Mouse (Mus musculus) heart, postnatal 4 days (tissue): ENCODE measurements around the gene Bmf. TPM values are rescaled to one million over a fixed set of nuclear protein-coding genes. Genes with fewer than 3 reads are reported as not detected.

Source experiments
- DNase-seq: peaks from one replicate; pipeline ENCODE4 v3.0.0; 2021
- total RNA-seq, 2 experiments: library from RNA; stranded (reverse); gene quantifications; 2 replicates each; pipeline ENCODE4 v1.2.3; 2021

Gene Bmf
- total RNA-seq, 2 experiments from 2014 or later: 4.2 to 7.6 TPM

DNA sequence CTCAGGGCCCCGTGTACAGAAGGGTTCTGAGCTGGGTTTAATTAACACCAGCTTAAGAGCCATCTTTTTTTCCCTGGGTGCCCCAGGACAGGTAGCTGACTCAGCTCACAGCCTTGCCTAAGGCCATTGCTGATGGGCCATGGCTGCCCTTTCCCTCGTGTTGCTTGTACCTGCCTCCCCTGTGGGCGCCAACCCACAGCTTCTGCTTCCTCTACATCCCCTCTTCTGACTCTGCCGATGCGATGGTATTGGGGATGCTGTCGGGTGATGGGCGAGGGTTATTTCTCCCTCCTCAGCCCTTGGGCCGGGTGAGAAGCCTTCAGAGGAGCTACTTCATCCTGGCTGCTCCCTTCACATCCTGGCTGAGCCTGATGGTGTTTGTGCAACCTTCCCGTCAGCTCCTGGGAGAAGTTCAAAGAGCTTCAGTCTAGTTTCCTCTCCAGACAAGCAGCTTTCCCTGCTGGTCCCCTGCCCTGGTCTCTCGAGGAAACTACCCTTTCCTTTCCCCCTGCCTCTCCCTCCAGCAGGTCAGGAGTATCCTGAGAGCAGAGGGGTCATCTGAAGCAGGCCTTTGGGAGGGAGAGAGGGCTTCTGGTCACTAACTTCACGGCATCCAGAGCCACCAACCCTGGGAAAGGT is 37.6 kb downstream of the Bmf start:
- peak; percentile 29 for DNase-seq

- DNase-seq: peak; percentile 96
Observed at GRCm38 (mm10) chr2:118510447-118511310, 38.8 kb downstream of the Bmf start.

DNA sequence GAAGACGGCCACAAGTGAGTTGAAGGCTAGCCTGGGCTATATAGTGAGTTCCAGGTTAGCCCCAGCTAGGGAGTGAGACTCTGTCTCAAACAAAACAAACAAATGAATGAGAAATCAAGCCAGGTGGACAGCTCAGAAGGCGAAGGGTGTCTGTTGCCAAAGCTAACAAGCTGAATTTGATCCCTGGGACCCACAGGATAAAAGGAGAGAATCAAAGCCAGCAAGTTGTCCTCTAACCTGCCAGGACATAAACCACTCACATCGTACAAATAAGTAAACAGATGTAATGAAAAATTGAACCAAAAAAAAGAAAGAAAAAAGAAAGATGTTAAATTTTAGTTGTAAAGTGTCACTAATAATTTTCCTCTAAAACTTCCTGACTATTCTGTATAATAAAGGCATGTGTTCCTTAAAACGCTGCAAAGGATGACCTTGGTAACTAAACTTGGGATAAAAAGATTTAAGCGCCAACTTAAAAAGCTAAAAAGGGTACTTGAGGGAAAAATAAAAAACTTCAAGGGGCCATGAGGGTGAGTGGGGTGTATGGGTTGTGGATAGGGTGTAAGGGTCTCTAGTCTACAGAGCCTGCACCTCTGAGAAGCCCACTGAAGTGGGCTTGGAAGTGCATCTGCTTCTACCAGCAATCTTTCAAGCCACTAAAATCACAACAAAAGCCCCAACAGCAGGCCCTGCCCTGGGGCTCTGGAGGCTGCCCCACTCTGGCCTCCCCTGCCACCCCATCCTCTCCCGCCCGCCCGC is 39.6 kb downstream of the Bmf start:
- no peak for DNase-seq

DNA sequence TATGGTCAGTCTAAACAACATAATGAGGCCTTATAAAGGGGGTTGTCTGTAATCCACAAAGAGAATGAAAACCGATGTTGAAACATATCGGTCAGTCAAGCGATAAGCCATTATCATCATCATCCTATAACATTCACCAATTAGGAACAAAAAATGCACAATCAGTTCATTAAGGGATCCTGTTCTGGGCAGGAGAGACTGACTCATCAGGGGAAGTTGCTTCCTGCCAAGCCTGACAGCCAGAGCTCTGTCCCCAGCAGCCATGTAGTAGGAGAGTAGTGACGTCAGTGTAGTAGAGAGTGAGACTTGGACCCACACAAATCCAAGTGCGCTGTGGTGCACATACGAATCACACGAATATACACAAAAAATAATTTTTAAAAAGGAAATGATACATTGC is 42.4 kb downstream of the Bmf start:
- no peak for DNase-seq

DNA sequence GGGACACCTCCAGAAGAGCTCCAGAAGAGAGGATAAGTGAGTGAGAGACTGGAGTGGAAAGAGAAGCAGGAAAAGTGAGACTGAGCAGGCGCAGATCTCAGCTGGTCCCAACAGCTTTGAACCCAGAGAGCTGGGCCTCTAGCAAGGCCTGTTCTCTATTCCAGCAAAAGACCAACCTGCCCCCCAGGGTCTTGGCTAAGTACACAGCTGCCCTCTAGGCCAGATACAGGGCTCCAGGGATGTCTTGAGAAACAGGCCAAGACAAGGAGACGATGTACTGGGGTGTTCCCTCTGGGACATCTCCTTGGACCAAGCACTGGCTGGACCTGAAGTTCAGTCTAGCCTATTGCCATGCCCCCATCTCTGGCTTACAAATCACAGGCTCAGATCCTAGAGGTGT is 49.3 kb downstream of the Bmf start:
- no peak for DNase-seq

GRCm38 (mm10) chr2:118499135-118499961 is 50.1 kb downstream of the Bmf start:
- DNase-seq: peak; percentile 46

DNA sequence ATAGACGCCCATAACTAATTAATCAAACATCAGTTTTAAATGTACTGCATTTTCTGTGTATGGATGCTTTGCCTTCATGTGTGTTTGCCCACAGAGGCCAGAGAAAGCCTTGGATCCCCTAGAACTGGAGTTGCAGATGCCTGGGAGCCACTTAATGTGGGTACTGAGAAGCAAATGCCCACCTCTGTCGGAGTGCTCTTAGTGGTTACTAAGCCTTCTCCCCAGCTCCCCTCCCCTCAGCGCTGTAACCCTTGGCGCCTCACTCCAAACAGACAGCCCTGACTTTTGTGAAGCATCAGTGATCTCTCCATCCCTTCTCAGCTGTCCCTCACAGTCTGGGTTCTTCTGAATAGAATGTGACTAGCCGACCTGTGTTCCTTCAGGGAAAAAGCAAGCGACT is 51.0 kb downstream of the Bmf start:
- no peak for DNase-seq

DNA sequence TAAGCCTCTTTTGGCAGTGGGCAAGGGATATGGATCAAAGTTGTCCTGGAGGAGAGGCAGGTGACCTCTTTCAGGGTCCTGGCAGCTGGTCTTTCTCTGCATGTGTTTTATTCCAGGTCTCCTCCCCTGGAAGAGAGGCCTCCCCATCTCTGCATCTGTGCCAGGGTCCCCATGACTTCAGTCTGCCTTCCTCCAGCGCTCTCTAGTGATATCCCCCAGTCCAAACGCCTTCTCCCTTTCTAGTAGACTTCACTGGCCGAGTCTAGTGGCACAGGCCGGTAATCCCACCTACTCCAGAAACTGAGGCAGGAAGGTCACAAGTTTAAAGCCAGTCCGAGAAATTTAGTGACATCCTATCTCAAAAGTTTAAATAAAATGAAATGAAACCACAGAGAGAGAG is 51.6 kb downstream of the Bmf start:
- DNase-seq: no peak

- DNase-seq: no peak
Observed at GRCm38 (mm10) chr2:118495024-118495423, 54.5 kb downstream of the Bmf start.

DNA sequence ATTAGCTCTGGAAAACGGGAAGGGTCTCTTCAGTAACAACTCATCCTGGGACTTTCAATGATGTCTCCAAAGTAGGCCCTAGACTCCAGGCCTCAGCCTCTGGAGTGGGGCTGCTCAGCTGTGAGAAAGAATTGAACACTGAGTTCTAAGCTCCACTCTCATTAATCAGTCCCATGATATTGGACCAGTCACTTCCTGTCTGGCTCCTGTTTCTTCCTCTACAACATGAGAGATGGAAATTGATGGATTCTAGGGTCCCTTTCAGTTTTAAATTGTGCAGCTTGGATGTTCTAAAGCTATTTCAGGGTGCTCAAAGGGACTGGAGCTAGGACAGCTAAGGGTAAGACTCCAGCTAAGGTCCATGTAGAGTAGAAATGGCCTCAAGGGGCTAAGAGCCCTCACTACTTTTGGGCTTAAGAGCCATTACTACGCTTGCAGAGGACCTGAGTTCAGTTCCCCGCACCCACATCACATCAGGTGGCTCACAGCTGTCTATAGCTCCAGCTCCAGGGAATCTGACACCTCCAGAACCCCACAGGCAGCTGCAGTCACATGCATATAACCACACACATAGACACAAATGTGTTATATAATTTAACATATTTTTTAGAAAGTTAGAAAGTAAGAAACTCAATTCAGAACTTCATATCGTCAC is 57.6 kb downstream of the Bmf start:
- no peak for DNase-seq

- peak; percentile 39 for DNase-seq
Observed at GRCm38 (mm10) chr2:118491281-118491731, 58.2 kb downstream of the Bmf start.

GRCm38 (mm10) chr2:118490241-118491091 is 59.0 kb downstream of the Bmf start:
- DNase-seq: peak; percentile 77

DNA sequence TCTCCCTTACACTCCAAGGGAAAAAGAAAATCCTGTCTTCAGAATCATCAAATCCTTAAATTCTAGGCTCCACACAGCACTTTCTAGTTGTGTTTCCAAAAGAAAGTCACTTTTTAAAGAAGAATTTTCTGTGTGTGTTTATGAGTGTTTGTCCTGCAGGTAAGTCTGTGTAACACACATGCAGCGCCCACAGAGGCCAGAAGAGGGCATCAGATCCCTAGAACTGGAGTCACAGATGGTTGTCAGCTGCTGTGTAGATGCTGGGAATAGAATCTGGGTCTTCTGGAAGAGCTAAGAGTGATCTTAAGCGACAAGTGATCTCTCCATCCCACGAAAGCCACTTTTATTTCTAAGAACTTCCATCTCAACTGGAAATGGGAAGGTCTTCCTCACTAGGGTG is 61.7 kb downstream of the Bmf start:
- peak; percentile 36 for DNase-seq

DNA sequence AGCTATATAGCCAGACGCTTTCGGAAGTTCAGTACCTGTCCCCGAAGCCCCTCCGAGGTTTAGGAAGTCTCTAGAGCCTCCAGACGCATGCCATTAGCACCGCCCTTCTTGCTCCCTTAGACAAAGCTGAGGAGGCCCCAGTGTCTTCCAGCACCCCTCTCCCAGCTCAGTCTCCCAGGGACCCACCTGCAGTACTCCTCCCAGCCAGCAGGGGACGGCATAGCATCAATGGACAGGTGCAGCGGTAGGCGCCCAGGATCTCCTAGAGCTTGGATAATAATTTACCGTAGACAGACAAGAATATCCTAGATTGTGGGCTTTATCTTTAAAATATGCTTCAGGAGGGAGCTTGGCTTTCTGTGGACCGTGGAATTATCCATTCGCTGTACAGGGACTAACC is 62.6 kb downstream of the Bmf start:
- peak; percentile 92 for DNase-seq

GRCm38 (mm10) chr2:118485415-118485814 is 64.1 kb downstream of the Bmf start:
- no peak for DNase-seq

GRCm38 (mm10) chr2:118484386-118484898 is 65.0 kb downstream of the Bmf start:
- DNase-seq: no peak

DNA sequence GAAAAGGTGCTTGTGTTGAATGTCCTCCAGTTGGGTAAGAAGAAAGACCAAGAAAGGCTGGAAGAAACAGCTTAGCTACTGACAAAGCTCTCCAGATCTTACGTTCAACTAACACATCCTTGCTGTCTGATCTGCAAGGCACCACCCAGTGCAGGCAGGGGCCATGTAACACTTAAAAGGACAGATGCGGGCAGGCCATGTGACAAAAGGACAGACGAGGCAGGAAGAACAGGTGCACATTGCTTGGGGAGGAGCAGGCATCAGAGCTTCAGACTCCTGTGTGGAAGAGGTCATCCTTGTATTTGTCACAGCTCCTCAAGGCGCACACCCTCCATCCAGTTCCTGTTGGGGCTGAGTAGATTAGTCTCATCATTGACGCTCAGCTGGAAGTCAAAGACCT is 66.5 kb downstream of the Bmf start:
- DNase-seq: no peak

GRCm38 (mm10) chr2:118480886-118481285 is 68.6 kb downstream of the Bmf start:
- no peak for DNase-seq

GRCm38 (mm10) chr2:118479550-118479909 is 70.0 kb downstream of the Bmf start, which contains the start of gene Srp14:
Srp14 (minus strand) TSS chr2:118479711.
- DNase-seq: peak; percentile 94

DNA sequence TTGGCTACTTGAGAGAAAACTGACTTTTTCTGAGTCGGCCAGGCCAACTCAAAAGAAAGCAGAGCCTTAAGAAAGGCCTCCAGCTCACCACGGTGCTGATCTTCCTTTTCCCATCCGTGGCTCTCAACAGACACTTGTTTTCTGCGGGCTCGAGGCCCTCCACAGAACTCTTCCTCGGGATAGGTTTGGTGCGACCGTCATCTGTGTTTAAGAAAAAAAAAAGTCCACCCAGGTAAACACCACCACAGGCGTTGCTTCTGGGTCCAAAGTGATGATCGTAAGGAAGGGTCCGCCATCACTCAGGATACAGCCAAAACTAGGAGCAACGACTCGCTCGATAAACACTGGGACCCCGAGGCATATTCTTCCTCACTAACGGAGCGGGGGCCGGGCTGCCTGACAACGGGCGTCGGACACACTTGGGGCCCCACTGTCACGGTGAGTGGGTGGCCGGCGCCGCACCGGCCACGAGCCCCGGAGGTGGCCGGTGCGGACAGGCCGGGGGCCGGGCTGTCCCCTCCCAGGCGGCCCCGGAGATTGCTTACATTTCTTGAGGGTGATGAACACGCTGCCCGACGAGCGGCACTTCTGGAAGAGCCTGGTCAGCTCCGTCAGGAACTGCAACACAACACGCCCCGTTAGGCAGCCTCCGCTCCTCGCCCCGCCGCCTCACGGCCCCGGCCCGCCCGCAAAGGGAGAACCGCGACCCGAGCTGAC is 70.5 kb downstream of the Bmf start:
- no peak for DNase-seq
